Mouse (Mus musculus) left cerebral cortex, adult 2 months (tissue): Measurements from ENCODE around the gene Mfng. TPM values are rescaled to one million over a fixed set of nuclear protein-coding genes. Genes with fewer than 3 reads are reported as not detected.

Experiments used
- DNase-seq, 2 experiments: peaks; one replicate each; pipeline ENCODE4 v3.0.0; 2021 to 2022; ENCODE audit warnings: low spot score in 2 of 2, mixed read lengths in 1 of 2; ENCODE audit errors: extremely low spot score in 1 of 2
- H3K27ac ChIP-seq: fragments of 200-600 bp; 2 replicates; pipeline ENCODE4 v1.8.1; 2022
- H3K4me3 ChIP-seq: fragments of 200-600 bp; 2 replicates; pipeline ENCODE4 v1.8.1; 2022
- CTCF ChIP-seq: fragments of 200-600 bp; IDR thresholded peaks from 2 replicates; pipeline ENCODE4 v1.8.1; 2022; ENCODE audit warnings: antibody characterized with exemption, mild to moderate bottlenecking, moderate library complexity
- intact Hi-C: fragments of 180-260 bp; cut with DNase I; formaldehyde crosslinking; loops from one replicate; pipeline ENCODE4 v1.15.1; 2025
- total RNA-seq, 2 experiments: library from RNA; stranded (reverse); gene quantifications; 2 replicates each; pipeline ENCODE4 v1.2.3; 2021

The Mfng gene
- total RNA-seq, 2 experiments from 2014 or later = 5.0 to 6.2 TPM

GRCm38 (mm10) chr15:78802776-78803391 is 29.6 kb upstream of the Mfng start, which contains the start of gene Card10:
Gene Card10, minus strand, starts transcription at chr15:78803042.
- DNase-seq = no peak
- no peak for TF ChIP-seq CTCF
- peak within 1 kb of the TSS; percentile 56 for H3K4me3 ChIP-seq
- intact Hi-C loops = no loop called here
- peak within 1 kb of the TSS; percentile 76 for H3K27ac ChIP-seq

- TF ChIP-seq CTCF = no peak
- intact Hi-C loops = no loop called here
- peak overlapping the region; percentile 76 for H3K27ac ChIP-seq
These were observed 28.9 kb upstream of the Mfng start for GRCm38 (mm10) chr15:78801971-78802741.

DNA sequence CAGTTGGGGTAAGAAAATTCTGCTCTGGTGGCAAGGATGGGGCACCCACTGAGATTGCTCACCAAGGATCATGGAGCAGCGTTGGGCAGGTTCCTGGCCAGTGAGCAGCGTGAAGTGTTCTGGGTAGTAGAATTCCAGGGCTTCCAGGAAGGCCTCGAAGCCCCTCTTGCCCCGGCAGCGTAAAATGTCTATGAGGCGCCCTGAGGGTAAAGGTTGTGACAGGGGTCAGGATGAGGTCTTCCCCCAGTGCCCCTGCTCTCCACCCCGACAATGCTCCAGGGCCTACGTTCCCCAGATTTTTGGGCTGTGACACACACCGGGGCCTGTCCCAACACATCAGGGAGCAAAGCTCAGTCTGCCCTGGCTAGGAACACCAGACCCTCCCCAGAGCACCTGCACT is 28.3 kb upstream of the Mfng start:
- TF ChIP-seq CTCF = no peak
- H3K27ac ChIP-seq = no peak overlapping the region
- no peak for DNase-seq
- no peak overlapping the region for H3K4me3 ChIP-seq
- intact Hi-C loops = no loop called here

More at GRCm38 (mm10) chr15:78801971-78802741, 28.9 kb upstream of the Mfng start:
- no peak for DNase-seq
- H3K4me3 ChIP-seq = peak overlapping the region; percentile 56

GRCm38 (mm10) chr15:78799029-78799428 is 25.8 kb upstream of the Mfng start:
- H3K4me3 ChIP-seq = no peak overlapping the region
- H3K27ac ChIP-seq = no peak overlapping the region
- DNase-seq = peak; percentile 31 to 33
- intact Hi-C loops = no loop called here
- TF ChIP-seq CTCF = no peak

DNA sequence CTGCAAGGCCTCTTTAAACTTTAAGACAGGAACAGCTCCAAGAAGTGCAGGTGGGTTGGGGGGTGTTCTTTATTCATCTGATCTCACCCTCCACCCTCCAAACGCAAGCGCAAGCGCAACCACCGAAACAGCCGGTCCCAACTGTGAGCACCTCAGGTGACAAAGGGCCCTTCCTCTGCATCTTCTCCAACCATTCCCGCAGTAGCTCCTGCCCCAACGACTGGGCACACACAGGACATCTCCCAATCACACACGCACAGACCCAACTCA is 23.7 kb upstream of the Mfng start:
- Histone ChIP-seq H3K27ac (no peak overlapping the region), H3K4me3 (no peak overlapping the region)
- intact Hi-C loops = no loop called here
- no peak for TF ChIP-seq CTCF
- DNase-seq = no peak

DNA sequence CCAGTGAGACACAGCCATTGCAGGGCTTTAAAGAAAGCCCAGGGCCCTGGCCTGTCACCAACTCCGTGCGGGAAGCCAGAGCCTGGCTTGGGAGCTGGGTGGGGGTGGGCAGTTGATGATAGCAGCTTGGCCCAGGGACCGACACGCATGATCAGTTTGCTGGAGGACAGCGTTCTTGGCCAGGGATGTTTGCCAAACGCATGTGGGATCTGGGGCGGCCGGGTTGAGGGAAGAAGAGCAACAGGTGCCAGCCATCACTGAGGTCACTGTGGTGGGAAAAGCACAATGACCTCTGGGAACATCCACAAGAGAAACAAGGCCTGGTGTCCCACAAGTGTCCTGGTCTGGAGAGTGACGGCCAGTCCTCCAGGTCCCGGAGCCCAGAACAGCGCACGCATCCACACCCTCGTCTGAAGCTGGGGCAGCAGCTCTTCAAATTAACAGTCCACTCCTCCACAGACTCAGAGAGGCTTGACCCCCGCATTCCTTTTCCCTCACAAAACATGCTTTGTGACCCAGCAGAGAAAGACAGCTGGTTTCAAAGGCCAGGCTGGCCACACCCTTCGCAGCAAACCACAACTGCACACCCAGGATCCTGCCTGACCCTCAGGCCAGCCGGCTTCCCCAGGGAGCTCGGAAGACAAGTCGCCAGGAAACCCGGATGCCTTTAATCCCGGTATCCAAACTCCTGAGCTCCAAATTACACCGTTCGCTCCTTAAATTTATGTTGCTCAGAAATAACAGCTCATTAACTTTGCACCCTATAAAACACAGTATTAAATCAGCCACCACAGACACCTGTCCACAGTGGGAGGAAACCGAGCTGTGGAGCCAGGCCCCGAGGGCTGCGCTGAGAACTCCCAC is 23.2 kb upstream of the Mfng start:
- intact Hi-C loops = no loop called here
- no peak overlapping the region for H3K4me3 ChIP-seq
- TF ChIP-seq CTCF = no peak
- DNase-seq = no peak
- no peak overlapping the region for H3K27ac ChIP-seq

DNA sequence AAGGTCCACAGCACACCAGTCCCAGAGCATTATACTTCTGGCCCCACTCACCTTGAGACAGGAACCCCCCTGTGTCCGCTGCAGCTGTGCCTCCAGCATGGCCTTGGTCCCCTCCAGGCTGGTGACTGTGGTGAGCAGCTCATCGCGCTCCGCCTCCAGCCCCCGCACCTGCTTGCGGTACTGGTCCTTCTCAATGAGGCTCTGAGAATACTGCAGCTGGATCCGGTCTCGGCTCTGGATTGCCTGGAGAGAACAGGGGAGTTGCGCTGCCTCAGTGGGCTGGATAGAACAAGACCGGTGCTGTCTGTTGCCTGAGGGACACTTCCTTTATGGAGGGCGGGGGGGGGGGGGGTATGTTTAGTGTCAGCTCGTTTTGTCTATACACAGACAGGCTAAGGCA is 17.7 kb upstream of the Mfng start:
- intact Hi-C loops = no loop called here
- no peak for DNase-seq

GRCm38 (mm10) chr15:78790451-78790850 is 17.2 kb upstream of the Mfng start:
- DNase-seq = no peak
- no peak overlapping the region for H3K4me3 ChIP-seq
- no peak overlapping the region for H3K27ac ChIP-seq
- no peak for TF ChIP-seq CTCF
- intact Hi-C loops = no loop called here

More for the DNA sequence above, 17.7 kb upstream of the Mfng start:
- no peak for TF ChIP-seq CTCF
- no peak overlapping the region for H3K4me3 ChIP-seq
- no peak overlapping the region for H3K27ac ChIP-seq

DNA sequence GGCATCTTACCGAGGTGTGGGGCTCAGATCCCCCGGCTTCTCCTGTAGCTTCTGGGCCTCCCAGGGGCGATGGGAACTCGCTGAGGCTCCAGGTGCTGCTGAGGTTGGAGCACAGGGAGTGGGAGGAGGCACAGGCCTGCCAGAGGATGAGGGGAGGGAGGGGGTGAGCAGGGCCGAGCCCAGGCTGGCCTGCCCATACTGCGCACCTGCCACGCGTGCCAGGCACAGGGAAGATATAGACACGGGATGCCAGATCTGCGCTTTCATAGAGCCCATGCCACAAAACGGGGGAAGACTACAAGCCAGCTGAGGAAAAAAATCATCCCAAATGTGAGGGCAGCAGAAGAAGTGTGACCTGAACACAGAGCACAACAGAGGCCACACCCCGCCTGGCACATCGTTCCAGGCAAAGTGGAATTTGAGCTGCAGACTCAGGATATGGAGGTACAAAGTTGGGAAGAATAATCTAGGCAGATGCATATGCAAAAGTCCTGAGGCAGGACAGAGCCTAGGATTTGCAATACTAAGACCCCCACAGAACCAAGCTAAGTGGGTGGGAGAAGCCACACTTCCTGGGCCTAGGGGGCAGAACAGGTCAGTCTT is 16.5 kb upstream of the Mfng start:
- H3K4me3 ChIP-seq = no peak overlapping the region
- intact Hi-C loops = no loop called here
- DNase-seq = no peak
- H3K27ac ChIP-seq = no peak overlapping the region
- TF ChIP-seq CTCF = no peak

GRCm38 (mm10) chr15:78788042-78788441 is 14.8 kb upstream of the Mfng start:
- no peak overlapping the region for H3K27ac ChIP-seq
- no peak for DNase-seq
- intact Hi-C loops = no loop called here
- no peak for TF ChIP-seq CTCF
- H3K4me3 ChIP-seq = no peak overlapping the region

GRCm38 (mm10) chr15:78787287-78787856 is 14.1 kb upstream of the Mfng start:
- no peak overlapping the region for H3K4me3 ChIP-seq
- intact Hi-C loops = no loop called here
- no peak for TF ChIP-seq CTCF
- no peak for DNase-seq
- peak overlapping the region; percentile 57; the same call in 1 of the 2 replicates for H3K27ac ChIP-seq

DNA sequence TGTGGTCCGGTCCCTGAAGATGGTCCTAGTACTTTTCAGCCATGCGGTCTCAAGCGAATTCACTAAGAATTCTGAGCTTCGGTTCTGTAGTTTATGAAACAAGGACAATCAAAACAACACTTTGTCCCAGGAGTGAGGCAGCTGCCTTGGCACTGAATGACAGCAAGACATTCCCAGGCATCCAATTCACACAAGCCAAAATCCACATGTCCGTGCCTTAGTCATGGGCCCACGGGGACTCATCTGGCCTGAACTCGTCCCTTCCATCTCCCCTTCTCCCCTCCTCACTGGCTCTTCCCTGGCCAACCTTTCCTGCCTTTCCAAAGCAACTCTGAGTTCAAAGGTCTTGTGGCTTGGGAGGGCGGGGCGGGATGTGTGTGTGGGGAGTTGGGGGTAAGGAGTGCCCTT is 13.1 kb upstream of the Mfng start:
- no peak for DNase-seq
- H3K27ac ChIP-seq = peak overlapping the region; percentile 57
- TF ChIP-seq CTCF = no peak
- no peak overlapping the region for H3K4me3 ChIP-seq
- intact Hi-C loops = no loop called here
